Mouse (Mus musculus) hindbrain, embryonic 12.5 days (tissue): ENCODE results near the gene Mfng. TPM values are rescaled to one million over a fixed set of nuclear protein-coding genes. Genes with fewer than 3 reads are reported as not detected.

ENCODE experiments used
- ATAC-seq: fragments of 200-750 bp; cut with Nextera tagmentation; 2 replicates; pipeline ENCODE4 v1.8.0; 2017; ENCODE audit warnings: moderate TSS enrichment; ENCODE audit not compliant: low FRiP score
- H3K27ac ChIP-seq: fragments of 300-500 bp; sonication (generic); 2 replicates; pipeline ENCODE4 v1.5.1; 2016; ENCODE audit warnings: mild to moderate bottlenecking
- H3K27me3 ChIP-seq: fragments of 300-500 bp; sonication (generic); 2 replicates; pipeline ENCODE4 v1.6.1; 2016; ENCODE audit warnings: mild to moderate bottlenecking
- H3K36me3 ChIP-seq: fragments of 300-500 bp; sonication (generic); 2 replicates; pipeline ENCODE4 v1.6.1; 2016; ENCODE audit warnings: mild to moderate bottlenecking
- H3K4me1 ChIP-seq: fragments of 300-500 bp; sonication (generic); 2 replicates; pipeline ENCODE4 v1.6.1; 2016
- H3K4me2 ChIP-seq: fragments of 300-500 bp; sonication (generic); replicated peaks from 2 replicates; pipeline ENCODE4 v1.6.1; 2016; ENCODE audit warnings: mild to moderate bottlenecking
- H3K4me3 ChIP-seq: fragments of 300-500 bp; sonication (generic); 2 replicates; pipeline ENCODE4 v1.5.1; 2016; ENCODE audit warnings: mild to moderate bottlenecking
- H3K9ac ChIP-seq: fragments of 300-500 bp; sonication (generic); 2 replicates; pipeline ENCODE4 v1.6.1; 2016; ENCODE audit warnings: mild to moderate bottlenecking, moderate library complexity
- H3K9me3 ChIP-seq: fragments of 300-500 bp; sonication (generic); replicated peaks from 2 replicates; pipeline ENCODE4 v1.6.1; 2016; ENCODE audit warnings: mild to moderate bottlenecking
- WGBS: fragments of 180-500 bp; shearing (Covaris S2); methylation state at CpG from one replicate; pipeline ENCODE4 v1.1.7; 2016; 5-methylcytosine and 5-hydroxymethylcytosine counted together
- polyA plus RNA-seq: library from polyadenylated mRNA; unstranded; fragments of >200 nt; fragmentation: Nextera tagmentation; extraction: Ambion mirVana; gene quantifications from 2 replicates; pipeline ENCODE4 v1.2.1, GENCODE M21; 2016

Mfng gene
- polyA plus RNA-seq, 1 experiment from 2014 or later = 58.0 TPM

- Histone ChIP-seq H3K4me1 (peaks cover 23% of the 10 kb centered on the region), H3K4me2 (peak within 1 kb of the TSS; percentile 76), H3K9me3 (no peaks in the 10 kb centered on the region), H3K27ac (no peak within 1 kb of the TSS), H3K4me3 (peak within 1 kb of the TSS; percentile 52), H3K27me3 (peaks cover 64% of the 10 kb centered on the region), H3K9ac (peak within 1 kb of the TSS; percentile 57), H3K36me3 (no peaks in the 10 kb centered on the region)
- ATAC-seq = peak; percentile 47; the same call in 1 of the 2 replicates
- 1% methylated on average over 68 of the region's 70 CpGs for WGBS
Observed at GRCm38 (mm10) chr15:78802776-78803391, 29.6 kb upstream of the Mfng start, which contains the start of gene Card10. TSS of gene Card10 (minus strand) at chr15:78803042.

GRCm38 (mm10) chr15:78801971-78802741, 28.9 kb upstream of the Mfng start:
- 5% methylated on average over 67 of the region's 67 CpGs for WGBS
- ATAC-seq = 0 out of 2 replicates have a peak, but pooled peaks have one; percentile 33

DNA sequence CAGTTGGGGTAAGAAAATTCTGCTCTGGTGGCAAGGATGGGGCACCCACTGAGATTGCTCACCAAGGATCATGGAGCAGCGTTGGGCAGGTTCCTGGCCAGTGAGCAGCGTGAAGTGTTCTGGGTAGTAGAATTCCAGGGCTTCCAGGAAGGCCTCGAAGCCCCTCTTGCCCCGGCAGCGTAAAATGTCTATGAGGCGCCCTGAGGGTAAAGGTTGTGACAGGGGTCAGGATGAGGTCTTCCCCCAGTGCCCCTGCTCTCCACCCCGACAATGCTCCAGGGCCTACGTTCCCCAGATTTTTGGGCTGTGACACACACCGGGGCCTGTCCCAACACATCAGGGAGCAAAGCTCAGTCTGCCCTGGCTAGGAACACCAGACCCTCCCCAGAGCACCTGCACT, 28.3 kb upstream of the Mfng start:
- Histone ChIP-seq H3K27me3 (peaks cover 69% of the 10 kb centered on the region), H3K9ac (no peak overlapping the region), H3K9me3 (no peaks in the 10 kb centered on the region), H3K4me1 (peaks cover 24% of the 10 kb centered on the region), H3K4me2 (peak overlapping the region; percentile 76), H3K4me3 (peak overlapping the region; percentile 52; the same call in 1 of the 2 replicates), H3K36me3 (no peaks in the 10 kb centered on the region), H3K27ac (no peak overlapping the region)
- ATAC-seq = no peak
- 55% methylated on average over 9 of the region's 9 CpGs for WGBS

More at GRCm38 (mm10) chr15:78801971-78802741, 28.9 kb upstream of the Mfng start:
- peak overlapping the region; percentile 52 for H3K4me3 ChIP-seq
- peak overlapping the region; percentile 76 for H3K4me2 ChIP-seq
- H3K9me3 ChIP-seq = no peaks in the 10 kb centered on the region
- H3K27me3 ChIP-seq = peaks cover 68% of the 10 kb centered on the region
- peaks cover 23% of the 10 kb centered on the region for H3K4me1 ChIP-seq
- no peak overlapping the region for H3K27ac ChIP-seq
- peak overlapping the region; percentile 57 for H3K9ac ChIP-seq
- H3K36me3 ChIP-seq = no peaks in the 10 kb centered on the region

GRCm38 (mm10) chr15:78799029-78799428, 25.8 kb upstream of the Mfng start:
- Histone ChIP-seq H3K27me3 (peaks cover 51% of the 10 kb centered on the region), H3K4me2 (0 out of 2 replicates have a peak overlapping the region, but pooled peaks have one; percentile 19), H3K9ac (no peak overlapping the region), H3K4me3 (no peak overlapping the region), H3K4me1 (peaks cover 31% of the 10 kb centered on the region), H3K27ac (no peak overlapping the region), H3K9me3 (no peaks in the 10 kb centered on the region), H3K36me3 (no peaks in the 10 kb centered on the region)
- no peak for ATAC-seq
- 51% methylated on average over 19 of the region's 21 CpGs for WGBS

GRCm38 (mm10) chr15:78797060-78797329, 23.7 kb upstream of the Mfng start:
- Histone ChIP-seq H3K9ac (no peak overlapping the region), H3K36me3 (no peaks in the 10 kb centered on the region), H3K27ac (no peak overlapping the region), H3K4me2 (no peak overlapping the region), H3K4me1 (peaks cover 15% of the 10 kb centered on the region), H3K9me3 (no peaks in the 10 kb centered on the region), H3K27me3 (peaks cover 36% of the 10 kb centered on the region), H3K4me3 (no peak overlapping the region)
- 86% methylated on average over 8 of the region's 8 CpGs for WGBS
- no peak for ATAC-seq

DNA sequence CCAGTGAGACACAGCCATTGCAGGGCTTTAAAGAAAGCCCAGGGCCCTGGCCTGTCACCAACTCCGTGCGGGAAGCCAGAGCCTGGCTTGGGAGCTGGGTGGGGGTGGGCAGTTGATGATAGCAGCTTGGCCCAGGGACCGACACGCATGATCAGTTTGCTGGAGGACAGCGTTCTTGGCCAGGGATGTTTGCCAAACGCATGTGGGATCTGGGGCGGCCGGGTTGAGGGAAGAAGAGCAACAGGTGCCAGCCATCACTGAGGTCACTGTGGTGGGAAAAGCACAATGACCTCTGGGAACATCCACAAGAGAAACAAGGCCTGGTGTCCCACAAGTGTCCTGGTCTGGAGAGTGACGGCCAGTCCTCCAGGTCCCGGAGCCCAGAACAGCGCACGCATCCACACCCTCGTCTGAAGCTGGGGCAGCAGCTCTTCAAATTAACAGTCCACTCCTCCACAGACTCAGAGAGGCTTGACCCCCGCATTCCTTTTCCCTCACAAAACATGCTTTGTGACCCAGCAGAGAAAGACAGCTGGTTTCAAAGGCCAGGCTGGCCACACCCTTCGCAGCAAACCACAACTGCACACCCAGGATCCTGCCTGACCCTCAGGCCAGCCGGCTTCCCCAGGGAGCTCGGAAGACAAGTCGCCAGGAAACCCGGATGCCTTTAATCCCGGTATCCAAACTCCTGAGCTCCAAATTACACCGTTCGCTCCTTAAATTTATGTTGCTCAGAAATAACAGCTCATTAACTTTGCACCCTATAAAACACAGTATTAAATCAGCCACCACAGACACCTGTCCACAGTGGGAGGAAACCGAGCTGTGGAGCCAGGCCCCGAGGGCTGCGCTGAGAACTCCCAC, 23.2 kb upstream of the Mfng start:
- Histone ChIP-seq H3K4me2 (no peak overlapping the region), H3K4me3 (no peak overlapping the region), H3K4me1 (peaks cover 12% of the 10 kb centered on the region), H3K27ac (no peak overlapping the region), H3K27me3 (peaks cover 30% of the 10 kb centered on the region), H3K36me3 (no peaks in the 10 kb centered on the region), H3K9me3 (no peaks in the 10 kb centered on the region), H3K9ac (no peak overlapping the region)
- WGBS = 42% methylated on average over 25 of the region's 25 CpGs
- no peak for ATAC-seq

DNA sequence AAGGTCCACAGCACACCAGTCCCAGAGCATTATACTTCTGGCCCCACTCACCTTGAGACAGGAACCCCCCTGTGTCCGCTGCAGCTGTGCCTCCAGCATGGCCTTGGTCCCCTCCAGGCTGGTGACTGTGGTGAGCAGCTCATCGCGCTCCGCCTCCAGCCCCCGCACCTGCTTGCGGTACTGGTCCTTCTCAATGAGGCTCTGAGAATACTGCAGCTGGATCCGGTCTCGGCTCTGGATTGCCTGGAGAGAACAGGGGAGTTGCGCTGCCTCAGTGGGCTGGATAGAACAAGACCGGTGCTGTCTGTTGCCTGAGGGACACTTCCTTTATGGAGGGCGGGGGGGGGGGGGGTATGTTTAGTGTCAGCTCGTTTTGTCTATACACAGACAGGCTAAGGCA, 17.7 kb upstream of the Mfng start:
- Histone ChIP-seq H3K36me3 (no peaks in the 10 kb centered on the region), H3K27ac (no peak overlapping the region), H3K4me2 (no peak overlapping the region), H3K27me3 (peaks cover 5% of the 10 kb centered on the region; the same call in 1 of the 2 replicates), H3K9ac (no peak overlapping the region), H3K9me3 (no peaks in the 10 kb centered on the region), H3K4me1 (peaks cover 23% of the 10 kb centered on the region), H3K4me3 (no peak overlapping the region)
- 84% methylated on average over 12 of the region's 12 CpGs for WGBS
- no peak for ATAC-seq

DNA sequence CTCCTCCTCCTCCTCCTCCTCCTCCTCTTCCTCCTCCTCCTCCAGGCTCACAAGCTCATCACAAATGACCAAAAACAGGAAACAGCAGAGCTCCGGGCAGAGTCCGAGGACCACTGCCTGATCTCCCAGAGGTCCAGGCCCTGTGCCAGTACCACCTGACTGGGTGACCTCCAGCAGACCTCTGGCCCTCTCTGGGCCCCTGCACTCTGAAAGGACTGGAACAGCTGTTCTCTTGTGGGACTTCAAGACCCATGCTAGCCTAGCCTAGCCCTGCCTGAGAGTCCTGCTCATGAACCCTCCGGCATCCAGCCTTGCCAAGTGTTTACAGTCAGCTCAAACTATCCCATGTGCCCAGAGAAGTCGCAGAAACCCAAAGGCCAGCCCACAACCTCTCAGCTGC, 17.2 kb upstream of the Mfng start:
- H3K4me1 ChIP-seq = peaks cover 25% of the 10 kb centered on the region
- WGBS = 60% methylated on average over 4 of the region's 4 CpGs
- no peak for ATAC-seq

GRCm38 (mm10) chr15:78789721-78790323, 16.5 kb upstream of the Mfng start:
- Histone ChIP-seq H3K9me3 (no peaks in the 10 kb centered on the region), H3K27me3 (peaks cover 5% of the 10 kb centered on the region; the same call in 1 of the 2 replicates), H3K36me3 (no peaks in the 10 kb centered on the region), H3K4me2 (no peak overlapping the region), H3K4me1 (peaks cover 25% of the 10 kb centered on the region), H3K9ac (no peak overlapping the region), H3K27ac (no peak overlapping the region), H3K4me3 (no peak overlapping the region)
- 78% methylated on average over 13 of the region's 13 CpGs for WGBS
- no peak for ATAC-seq

More for the DNA sequence above, 17.2 kb upstream of the Mfng start:
- H3K9me3 ChIP-seq = no peaks in the 10 kb centered on the region
- no peak overlapping the region for H3K4me3 ChIP-seq
- H3K36me3 ChIP-seq = no peaks in the 10 kb centered on the region
- H3K9ac ChIP-seq = no peak overlapping the region
- peaks cover 5% of the 10 kb centered on the region; the same call in 1 of the 2 replicates for H3K27me3 ChIP-seq
- no peak overlapping the region for H3K4me2 ChIP-seq
- no peak overlapping the region for H3K27ac ChIP-seq

- no peak overlapping the region for H3K4me2 ChIP-seq
- H3K4me1 ChIP-seq = peaks cover 25% of the 10 kb centered on the region
- ATAC-seq = no peak
- H3K36me3 ChIP-seq = no peaks in the 10 kb centered on the region
- H3K9ac ChIP-seq = no peak overlapping the region
- H3K4me3 ChIP-seq = no peak overlapping the region
- WGBS = 82% methylated on average over 3 of the region's 3 CpGs
- H3K27ac ChIP-seq = no peak overlapping the region
- H3K9me3 ChIP-seq = no peaks in the 10 kb centered on the region
- H3K27me3 ChIP-seq = no peaks in the 10 kb centered on the region; the same call in 1 of the 2 replicates
Observed at GRCm38 (mm10) chr15:78788042-78788441, 14.8 kb upstream of the Mfng start.

- H3K4me1 ChIP-seq = peaks cover 27% of the 10 kb centered on the region
- H3K27me3 ChIP-seq = no peaks in the 10 kb centered on the region; the same call in 1 of the 2 replicates
- H3K4me3 ChIP-seq = no peak overlapping the region
- WGBS = 60% methylated on average over 9 of the region's 9 CpGs
- ATAC-seq = no peak
- H3K27ac ChIP-seq = no peak overlapping the region
- no peak overlapping the region for H3K4me2 ChIP-seq
- no peaks in the 10 kb centered on the region for H3K9me3 ChIP-seq
- H3K36me3 ChIP-seq = no peaks in the 10 kb centered on the region
- H3K9ac ChIP-seq = no peak overlapping the region
Observed at GRCm38 (mm10) chr15:78787287-78787856, 14.1 kb upstream of the Mfng start.
